In genomic region chr2:128265014-128265990, GRCm38 (mm10) we compare ENCODE assay signal across 13 mouse cellular contexts.
DNase-seq lines count a peak whose midpoint lies in the region; ATAC-seq and TF ChIP-seq lines count a peak whose summit lies in the region.
"Had no signal": no experiment of that assay in that cellular context is flagged by ENCODE, and none has a peak within 500 bp of the region (broad histone marks: within the 10 kb centered on the region; RNA-seq: fewer than 3 reads in every experiment).

No protein-coding gene starts in this region.

- no peak for TF ChIP-seq CTCF in lung, adult 2 months (IDR thresholded peaks at IDR 0.05; ENCODE audit: insufficient read depth, low read length)

- H3K36me3 ChIP-seq in embryonic facial prominence, embryonic 10.5 days (replicated peaks) = no peaks in the 10 kb centered on the region
- H3K36me3 ChIP-seq in kidney, embryonic 15.5 days = no peaks in the 10 kb centered on the region
- H3K36me3 ChIP-seq: embryonic facial prominence, embryonic 12.5 days; hindbrain, embryonic 15.5 days had no signal

- no peaks in the 10 kb centered on the region for H3K4me1 ChIP-seq in lung, adult 2 months (ENCODE audit: control insufficient read depth, insufficient read depth, low read length)
- peaks cover 17% of the 10 kb centered on the region for H3K4me1 ChIP-seq in embryonic facial prominence, embryonic 10.5 days
- peaks cover 2% of the 10 kb centered on the region for H3K4me1 ChIP-seq in kidney, embryonic 15.5 days
- H3K4me1 ChIP-seq: embryonic facial prominence, embryonic 12.5 days; hindbrain, embryonic 15.5 days had no signal

- no peak overlapping the region for H3K9ac ChIP-seq in kidney, embryonic 15.5 days
- H3K9ac ChIP-seq: embryonic facial prominence, embryonic 12.5 days; hindbrain, embryonic 15.5 days had no signal

- no peak overlapping the region for H3K4me3 ChIP-seq in lung, adult 2 months (replicated peaks; ENCODE audit: extremely low read depth, low read depth, low read length)
- H3K4me3 ChIP-seq in embryonic facial prominence, embryonic 10.5 days = no peak overlapping the region
- H3K4me3 ChIP-seq in kidney, embryonic 15.5 days (replicated peaks) = no peak overlapping the region
- H3K4me3 ChIP-seq: embryonic facial prominence, embryonic 12.5 days; heart, adult 2 months; hindbrain, embryonic 15.5 days had no signal

- WGBS in lung, adult 2 months = 58% methylated on average over 9 of the region's 9 CpGs
- WGBS in embryonic facial prominence, embryonic 10.5 days = 22% methylated on average over 9 of the region's 9 CpGs
- WGBS in kidney, embryonic 15.5 days = 52% methylated on average over 9 of the region's 9 CpGs

- peak overlapping the region; percentile 76 for H3K27ac ChIP-seq in embryonic facial prominence, embryonic 10.5 days (replicated peaks)
- H3K27ac ChIP-seq in kidney, embryonic 15.5 days = peak overlapping the region; percentile 57
- H3K27ac ChIP-seq: embryonic facial prominence, embryonic 12.5 days; heart, adult 2 months; hindbrain, embryonic 15.5 days; macrophage had no signal

- peak; percentile 21 for DNase-seq in lung, adult 2 months
- no peak for DNase-seq in lung, postnatal 14 days
- DNase-seq in embryonic facial prominence, embryonic 10.5 days (ENCODE audit: low spot score) = peak; percentile 42
- DNase-seq in lung, postnatal 36 days = peak; percentile 65
- DNase-seq in layer of hippocampus, adult 9-10 months (ENCODE audit: low spot score) = no peak
- DNase-seq in left cerebral cortex, adult 11 months (ENCODE audit: low spot score) = no peak
- DNase-seq: heart, adult 2 months had no signal

- H3K4me2 ChIP-seq in kidney, embryonic 15.5 days = no peak overlapping the region
- H3K4me2 ChIP-seq: embryonic facial prominence, embryonic 12.5 days; hindbrain, embryonic 15.5 days had no signal

- ATAC-seq in kidney, embryonic 15.5 days (replicated peaks; ENCODE audit: low FRiP score) = peak; percentile 71; the same call in 1 of the 2 replicates
- ATAC-seq in cerebellum, adult (ENCODE audit: insufficient number of reproducible peaks, low FRiP score, low TSS enrichment) = no peak
- ATAC-seq: activated CD4-positive, CD25-positive, alpha-beta regulatory T cell, adult 4 months had no signal

- H3K9me3 ChIP-seq in embryonic facial prominence, embryonic 10.5 days = no peaks in the 10 kb centered on the region
- no peaks in the 10 kb centered on the region for H3K9me3 ChIP-seq in kidney, embryonic 15.5 days (replicated peaks)
- H3K9me3 ChIP-seq: embryonic facial prominence, embryonic 12.5 days; hindbrain, embryonic 15.5 days had no signal

- H3K27me3 ChIP-seq in embryonic facial prominence, embryonic 10.5 days (replicated peaks; ENCODE audit: low read depth, poor library complexity, severe bottlenecking) = no peaks in the 10 kb centered on the region
- no peaks in the 10 kb centered on the region for H3K27me3 ChIP-seq in kidney, embryonic 15.5 days
- H3K27me3 ChIP-seq: embryonic facial prominence, embryonic 12.5 days; hindbrain, embryonic 15.5 days had no signal

- no peak for TF ChIP-seq POLR2A in lung, adult 2 months (IDR thresholded peaks at IDR 0.05; ENCODE audit: borderline replicate concordance, extremely low read depth, low read depth, low read length)

Comparison
In these comparisons a context has a peak if more than half of its experiments do, and no peak if none do; other contexts are left out.
1. DNase-seq: peak in lung, adult 2 months (single experiment), embryonic facial prominence, embryonic 10.5 days (single experiment) and lung, postnatal 36 days (single experiment); none in lung, postnatal 14 days (single experiment), layer of hippocampus, adult 9-10 months (single experiment) and left cerebral cortex, adult 11 months (single experiment).